Mouse (Mus musculus): ENCODE results near the gene Tfr2.

Gene Tfr2

GRCm38 (mm10) chr5:137623937-137624530, 54.4 kb downstream of the Tfr2 start:
- DNase-seq (ENCODE audit: low spot score in 2 of 2): no peak

- DNase-seq (ENCODE audit: low spot score in 2 of 2): no peak
These were observed 58.4 kb downstream of the Tfr2 start for GRCm38 (mm10) chr5:137627991-137628390.

GRCm38 (mm10) chr5:137628498-137629305, 59.1 kb downstream of the Tfr2 start, which contains the start of the genes Fbxo24, Lrch4 and Gm20605:
Fbxo24 (minus strand) TSS chr5:137629002.
Lrch4 (plus strand) TSS chr5:137629121.
Gm20605 (plus strand) TSS chr5:137629175.
- peak; percentile 95 to 99 for DNase-seq (ENCODE audit: low spot score in 2 of 2)

- no peak for DNase-seq (ENCODE audit: low spot score in 2 of 2)
These were observed 59.7 kb downstream of the Tfr2 start for GRCm38 (mm10) chr5:137629306-137629721.

- DNase-seq (ENCODE audit: low spot score in 2 of 2): peak in 1 of 2 experiments; percentile 38
These were observed 60.4 kb downstream of the Tfr2 start for GRCm38 (mm10) chr5:137629906-137630545.

GRCm38 (mm10) chr5:137630602-137631001, 61.0 kb downstream of the Tfr2 start:
- DNase-seq (ENCODE audit: low spot score in 2 of 2): peak in 1 of 2 experiments; percentile 21

- DNase-seq (ENCODE audit: low spot score in 2 of 2): peak in 1 of 2 experiments; percentile 20
These were observed 61.5 kb downstream of the Tfr2 start for GRCm38 (mm10) chr5:137631171-137631570.

- no peak for DNase-seq (ENCODE audit: low spot score in 2 of 2)
These were observed 62.0 kb downstream of the Tfr2 start for GRCm38 (mm10) chr5:137631591-137631990.

- no peak for DNase-seq (ENCODE audit: low spot score in 2 of 2)
These were observed 63.9 kb downstream of the Tfr2 start for GRCm38 (mm10) chr5:137633397-137634084.

Measured in urinary bladder, postnatal 36 days (tissue).